Mouse (Mus musculus) neutrophil, adult 83 days (primary cell): Measurements from ENCODE around the gene Tnfaip8l1. TPM values are rescaled to one million over a fixed set of nuclear protein-coding genes. Genes with fewer than 3 reads are reported as not detected.

Source experiments
- total RNA-seq, 2 experiments: library from RNA; stranded (reverse); gene quantifications; one replicate each; pipeline ENCODE4 v1.2.4; 2023

The Tnfaip8l1 gene
- total RNA-seq, result 1 to 10 TPM; 2.2 to 2.3 TPM

DNA sequence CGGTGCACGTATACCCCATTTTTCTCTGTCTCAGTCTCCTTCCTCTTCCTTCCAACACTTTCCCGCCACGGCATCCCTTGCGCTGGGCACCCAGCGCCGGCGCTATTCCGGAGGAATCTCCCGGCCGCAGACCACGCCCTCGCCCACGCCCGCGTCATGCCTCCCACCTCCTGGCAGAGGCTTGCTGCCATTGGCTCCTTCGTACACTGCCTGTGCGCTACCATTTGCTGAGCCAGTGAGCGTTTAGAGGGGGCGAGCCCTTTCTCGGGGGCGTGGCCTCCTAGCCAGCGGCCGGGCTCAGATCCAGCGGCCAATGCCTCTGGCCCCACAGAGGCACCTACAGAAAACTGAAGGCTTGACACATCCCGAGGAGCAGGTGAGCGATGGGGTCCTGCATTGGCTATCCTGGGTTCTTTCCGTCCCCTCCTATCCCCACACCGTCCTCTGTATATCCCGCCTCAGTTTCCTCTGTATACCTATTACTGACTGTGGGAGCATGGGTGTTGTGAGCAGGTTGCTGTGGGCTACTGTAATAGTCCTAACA is at the start of gene Tnfaip8l1:
Gene Tnfaip8l1 (plus strand): TSS at position 247 of the 544 bp plus-strand sequence.

DNA sequence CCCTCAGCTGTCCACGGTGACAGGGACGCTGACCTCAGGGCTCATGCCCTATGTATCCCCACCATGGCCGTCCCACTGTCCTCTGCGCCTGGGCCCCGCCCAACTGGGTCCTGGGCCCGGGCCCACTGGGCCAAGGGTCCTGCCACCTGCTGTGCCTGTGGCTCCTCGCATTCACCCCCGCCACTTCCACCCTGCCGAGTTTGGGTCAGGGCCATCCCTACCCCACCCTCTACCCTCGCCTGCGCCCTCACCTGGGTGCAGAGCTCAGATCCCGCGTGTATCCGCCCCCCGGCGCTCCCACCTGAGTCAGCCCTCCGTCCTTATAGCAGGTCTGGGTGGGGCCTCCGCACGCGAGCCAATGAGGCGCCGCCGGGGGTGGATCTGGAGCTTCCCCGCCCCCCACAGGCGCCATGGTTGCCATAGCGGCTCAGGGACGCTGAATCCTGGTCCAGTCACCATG is 45.0 kb upstream of the Tnfaip8l1 start, which contains the start of gene Plin5:
Gene Plin5 (minus strand): TSS at position 346 of the 460 bp plus-strand sequence.

DNA sequence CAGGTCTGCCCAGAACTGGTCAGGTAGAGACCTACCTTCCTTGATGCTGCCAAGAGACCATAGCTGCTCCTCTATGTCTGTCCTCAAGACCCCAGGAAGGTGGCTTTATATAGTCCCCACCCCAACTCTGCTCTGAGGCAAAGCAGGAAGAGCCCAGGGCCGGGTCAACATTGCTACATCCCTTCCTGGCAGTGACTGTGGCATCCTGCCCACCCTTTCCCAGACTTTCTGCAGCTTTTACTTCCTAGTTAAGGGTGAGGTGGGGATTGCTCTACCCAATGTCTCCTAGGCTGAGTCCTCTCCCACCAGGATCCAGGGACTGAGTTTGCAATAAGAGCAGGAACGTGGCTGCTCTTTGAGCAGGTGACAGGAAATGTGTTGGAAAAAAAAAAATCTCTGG is 40.5 kb upstream of the Tnfaip8l1 start, which contains the start of gene Lrg1:
Gene Lrg1 (minus strand): TSS at position 176 of the 400 bp plus-strand sequence.

DNA sequence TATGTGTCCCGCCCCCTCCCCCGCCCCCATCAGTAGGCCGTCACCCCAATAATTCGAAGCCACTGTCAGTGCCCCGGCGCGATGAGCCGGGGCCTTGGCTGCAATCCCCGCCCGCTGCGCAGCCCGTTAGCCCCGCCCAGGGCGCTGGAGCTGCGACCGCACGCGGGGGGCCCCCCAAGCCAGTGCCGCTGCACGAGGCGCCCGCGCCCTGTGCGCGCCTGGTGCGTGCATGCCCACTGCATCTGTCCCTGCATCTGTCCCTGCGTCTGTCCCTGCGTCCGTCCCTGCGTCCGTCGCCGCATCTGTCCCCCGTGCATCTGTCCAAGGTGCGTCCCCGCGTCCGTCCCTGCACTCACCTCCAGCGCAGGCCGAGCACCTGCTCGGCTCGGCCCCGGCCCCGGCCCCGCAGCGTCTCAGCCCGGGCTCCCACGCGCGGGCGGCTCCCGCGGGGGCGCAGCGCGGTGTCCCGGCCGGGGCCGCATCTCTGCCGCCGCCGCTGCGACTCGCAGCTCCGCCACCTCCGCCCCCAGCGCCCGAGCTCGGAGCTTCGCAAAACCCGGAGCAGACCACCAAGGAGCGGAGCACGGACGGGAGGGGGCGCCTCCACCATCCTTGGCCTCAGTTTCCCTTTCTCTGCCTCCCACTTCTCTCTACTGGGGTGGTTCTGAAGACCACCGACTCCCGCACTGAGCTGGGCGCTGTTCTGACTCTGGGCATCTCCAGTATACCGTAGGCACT is 22.2 kb upstream of the Tnfaip8l1 start, which contains the start of gene Sema6b:
Gene Sema6b (minus strand): TSS at position 486 of the 738 bp plus-strand sequence.

GRCm38 (mm10) chr17:56183658-56184103 is 21.4 kb downstream of the Tnfaip8l1 start, which contains the start of gene Mydgf:
Gene Mydgf (minus strand): TSS chr17:56183920.

DNA sequence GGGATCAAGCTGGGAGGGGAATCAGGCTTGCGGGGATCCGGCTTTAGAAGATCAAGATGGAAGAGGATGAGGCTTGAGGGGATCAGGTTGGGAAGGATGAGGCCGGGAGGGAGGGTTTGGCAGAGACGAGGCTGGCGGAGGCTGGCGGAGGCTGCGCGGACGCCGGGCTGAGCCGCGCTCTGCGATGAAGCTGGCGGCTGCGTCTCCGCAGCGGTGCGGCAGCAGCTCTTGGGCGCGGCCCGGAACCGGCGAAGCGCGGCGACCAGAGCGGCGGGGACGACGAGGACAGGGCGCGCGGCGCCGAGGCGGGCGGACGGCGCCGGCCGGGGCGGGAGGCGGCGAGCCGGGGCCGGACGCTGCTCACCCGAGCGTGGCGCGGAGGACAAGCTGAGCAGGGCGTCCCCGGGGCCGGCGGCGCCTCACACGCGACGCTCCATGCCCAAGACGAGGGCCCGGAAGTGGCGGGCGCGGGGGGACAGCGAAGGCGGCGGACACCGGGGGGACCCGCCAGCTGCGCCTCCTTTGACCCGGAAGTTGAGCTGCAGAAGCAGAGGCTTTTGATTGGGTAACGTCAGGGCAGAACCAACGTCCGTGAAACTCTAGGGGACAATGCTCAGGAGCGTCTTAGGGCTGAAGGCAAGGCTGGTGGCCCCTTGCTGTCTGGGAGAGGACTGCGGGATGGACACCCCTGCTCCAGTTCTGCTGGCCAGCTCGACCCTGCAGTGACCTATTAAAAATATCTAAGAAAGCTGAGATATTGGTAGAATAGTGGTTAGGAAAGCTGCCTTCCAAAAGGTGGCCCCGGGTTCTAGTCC is 56.3 kb downstream of the Tnfaip8l1 start, which contains the start of gene Dpp9:
Gene Dpp9 (minus strand): TSS at position 529 of the 815 bp plus-strand sequence.

Other genes with a start within 250 kb of the Tnfaip8l1 start
- gene Zfp119b, start 213.0 kb upstream of the Tnfaip8l1 start, total RNA-seq, result 1 to 10 TPM; 3.8 to 4.2 TPM
- 100 to 1,000 TPM; 139 to 149 TPM for gene Ebi3, start 209.8 kb upstream of the Tnfaip8l1 start, total RNA-seq
- gene Yju2, start 203.4 kb upstream of the Tnfaip8l1 start, total RNA-seq, result 10 to 100 TPM; 21.2 to 21.7 TPM
- 1 to 10 TPM in 1 of 2 experiments, under 1 TPM in 1; 0.94 to 1.2 TPM for gene Shd, start 192.0 kb upstream of the Tnfaip8l1 start, total RNA-seq
- not detected for gene Fsd1, start 176.0 kb upstream of the Tnfaip8l1 start, total RNA-seq
- 1 to 10 TPM; 1.2 to 1.4 TPM for gene Stap2, start 156.9 kb upstream of the Tnfaip8l1 start, total RNA-seq
- 10 to 100 TPM; 33.3 to 34.0 TPM for gene Mpnd, start 156.8 kb upstream of the Tnfaip8l1 start, total RNA-seq
- 10 to 100 TPM; 56.9 to 59.5 TPM for gene Sh3gl1, start 125.8 kb upstream of the Tnfaip8l1 start, total RNA-seq
- gene Chaf1a, start 122.0 kb upstream of the Tnfaip8l1 start, total RNA-seq, result 10 to 100 TPM; 20.0 to 29.1 TPM
- gene Ubxn6, start 87.4 kb upstream of the Tnfaip8l1 start, total RNA-seq, result 10 to 100 TPM; 24.1 to 29.2 TPM
- 10 to 100 TPM; 49.3 to 54.5 TPM for gene Hdgfl2, start 82.8 kb upstream of the Tnfaip8l1 start, total RNA-seq
- gene Plin4, start 52.7 kb upstream of the Tnfaip8l1 start, total RNA-seq, result under 1 TPM; 0.28 to 0.49 TPM
- 1 to 10 TPM in 1 of 2 experiments, under 1 TPM in 1; 0.94 to 1.9 TPM for gene Plin5, start 44.9 kb upstream of the Tnfaip8l1 start, total RNA-seq
- 100 to 1,000 TPM; 184 to 229 TPM for gene Lrg1, start 40.5 kb upstream of the Tnfaip8l1 start, total RNA-seq
- 1 to 10 TPM; 5.7 to 5.8 TPM for gene Sema6b, start 22.1 kb upstream of the Tnfaip8l1 start, total RNA-seq
- 10 to 100 TPM; 30.2 to 32.1 TPM for gene Mydgf, start 21.4 kb downstream of the Tnfaip8l1 start, total RNA-seq
- 10 to 100 TPM; 34.8 to 38.4 TPM for gene Dpp9, start 56.4 kb downstream of the Tnfaip8l1 start, total RNA-seq
- 10 to 100 TPM; 13.9 to 14.6 TPM for gene Fem1a, start 94.3 kb downstream of the Tnfaip8l1 start, total RNA-seq
- 10 to 100 TPM; 12.9 to 13.2 TPM for gene Ticam1, start 114.3 kb downstream of the Tnfaip8l1 start, total RNA-seq
- gene Plin3, start 130.4 kb downstream of the Tnfaip8l1 start, total RNA-seq, result 10 to 100 TPM; 44.9 to 47.3 TPM
- not detected for gene Arrdc5, start 137.8 kb downstream of the Tnfaip8l1 start, total RNA-seq
- gene Uhrf1, start 140.8 kb downstream of the Tnfaip8l1 start, total RNA-seq, result 100 to 1,000 TPM in 1 of 2 experiments, 10 to 100 TPM in 1; 87.5 to 111 TPM
- 10 to 100 TPM; 19.0 to 22.6 TPM for gene Kdm4b, start 163.6 kb downstream of the Tnfaip8l1 start, total RNA-seq